Mouse (Mus musculus): Measurements from ENCODE around the gene Foxj1.
A peak's percentile ranks its signal among the peaks of the same experiment; 100 is the strongest.

Foxj1 gene

DNA sequence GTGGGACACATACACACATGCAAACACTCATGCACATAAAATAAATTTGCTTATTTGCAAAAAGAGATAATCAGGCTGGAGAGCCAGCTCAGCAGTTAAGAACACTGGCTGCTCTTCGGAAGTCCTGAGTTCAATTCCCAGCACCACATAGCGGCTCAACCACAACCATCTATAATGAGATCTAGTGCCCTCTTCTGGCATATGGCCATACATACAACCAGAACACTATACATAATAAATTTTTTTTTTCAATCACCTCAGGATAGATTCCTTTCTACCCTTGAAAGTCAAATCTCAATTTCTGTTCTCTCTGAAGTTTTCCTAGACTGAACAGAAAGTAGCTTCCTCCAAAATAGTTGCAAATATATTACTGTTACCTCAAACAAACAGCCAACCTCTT lies 29.8 kb downstream of the Foxj1 start:
- no peak for DNase-seq (ENCODE audit: low spot score)

DNA sequence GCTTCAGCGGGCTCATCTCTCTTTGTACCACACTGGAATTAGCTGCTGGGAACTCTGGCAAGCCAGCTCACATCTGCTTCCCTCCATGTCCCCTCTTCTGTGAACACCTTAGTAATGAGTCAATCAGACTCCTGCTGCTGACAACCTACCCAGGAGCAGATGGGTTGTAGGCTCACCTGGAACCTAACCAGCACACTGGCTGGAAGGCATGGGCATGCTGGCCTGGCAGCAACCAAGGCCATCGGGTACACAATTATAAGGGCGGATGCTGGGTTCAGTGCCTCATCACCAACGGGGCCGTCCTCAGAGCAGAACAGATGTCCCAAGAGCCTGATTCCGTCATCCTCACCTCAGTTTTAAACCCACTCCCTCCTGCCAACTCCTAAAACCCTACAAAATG lies 36.6 kb downstream of the Foxj1 start:
- no peak for DNase-seq (ENCODE audit: low spot score)

DNA sequence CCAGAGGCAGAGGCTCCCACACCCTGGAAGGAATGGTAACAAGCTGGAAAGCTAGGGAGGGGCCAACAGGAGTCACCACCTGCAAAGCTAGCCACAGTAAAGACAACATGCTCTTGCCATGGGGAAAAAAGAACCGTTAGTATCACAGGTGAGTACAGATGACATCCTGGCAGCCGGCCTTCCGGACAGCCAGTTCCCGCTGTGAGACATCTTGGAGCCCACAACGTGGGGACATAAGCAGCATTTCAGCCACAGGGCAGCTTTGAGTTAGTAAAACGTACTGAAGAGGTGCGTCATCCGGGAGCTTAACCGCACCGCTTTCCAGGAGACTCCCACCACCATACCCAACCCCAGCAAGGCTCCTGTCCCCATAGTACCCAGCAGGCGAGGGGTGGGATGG lies 37.0 kb downstream of the Foxj1 start:
- no peak for DNase-seq (ENCODE audit: low spot score)

GRCm38 (mm10) chr11:116297017-116297416 lies 38.2 kb downstream of the Foxj1 start:
- DNase-seq (ENCODE audit: low spot score): no peak

GRCm38 (mm10) chr11:116296191-116296734 lies 38.9 kb downstream of the Foxj1 start:
- no peak for DNase-seq (ENCODE audit: low spot score)

GRCm38 (mm10) chr11:116294319-116294718 lies 40.9 kb downstream of the Foxj1 start:
- DNase-seq (ENCODE audit: low spot score): peak; percentile 81

GRCm38 (mm10) chr11:116293538-116294137 lies 41.6 kb downstream of the Foxj1 start:
- no peak for DNase-seq (ENCODE audit: low spot score)

- no peak for DNase-seq (ENCODE audit: low spot score)
These were observed 42.8 kb downstream of the Foxj1 start for GRCm38 (mm10) chr11:116292401-116292800.

DNA sequence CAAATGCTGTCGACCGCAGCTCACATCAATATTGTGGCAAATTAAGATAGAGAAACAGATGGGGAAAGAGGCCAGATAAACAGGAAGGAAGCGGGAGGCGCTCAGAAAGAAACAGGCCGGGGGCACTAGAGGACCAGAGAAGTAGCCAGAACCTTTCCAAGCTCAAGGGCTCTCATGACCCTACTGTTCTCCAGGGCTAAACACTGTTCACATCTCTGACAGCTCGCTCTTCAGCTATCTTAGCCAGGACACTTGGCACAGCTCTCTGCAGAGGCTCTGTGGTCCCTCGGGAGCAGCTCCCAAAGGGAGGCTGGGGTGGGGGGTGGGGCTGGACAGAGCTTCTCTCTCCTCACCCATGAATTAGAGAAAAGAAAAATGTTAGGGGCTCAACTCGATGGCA lies 44.6 kb downstream of the Foxj1 start:
- DNase-seq (ENCODE audit: low spot score): no peak

DNA sequence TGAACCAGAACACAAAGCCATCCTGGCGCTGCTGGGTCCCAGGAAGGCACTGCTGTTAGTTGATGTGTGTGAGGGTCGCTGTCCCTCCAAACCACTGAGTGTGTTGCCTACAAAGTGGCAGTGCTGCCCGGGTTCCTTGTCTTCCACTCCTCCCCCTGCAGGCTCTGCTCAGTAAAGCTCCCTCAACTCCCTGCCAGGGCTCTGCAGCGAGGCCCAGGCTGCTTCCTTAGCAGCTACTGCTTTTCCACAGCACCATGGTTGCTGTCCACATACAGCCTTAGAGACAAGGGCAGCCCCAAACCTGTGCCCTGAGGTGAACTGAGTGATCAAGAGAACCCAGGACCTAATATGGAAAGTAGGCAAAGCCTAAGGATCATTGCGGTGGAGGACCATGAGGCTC lies 47.8 kb downstream of the Foxj1 start:
- no peak for DNase-seq (ENCODE audit: low spot score)

- DNase-seq (ENCODE audit: low spot score): no peak
These were observed 49.4 kb downstream of the Foxj1 start for GRCm38 (mm10) chr11:116285770-116286191.

GRCm38 (mm10) chr11:116283982-116284381 lies 51.2 kb downstream of the Foxj1 start:
- no peak for DNase-seq (ENCODE audit: low spot score)

DNA sequence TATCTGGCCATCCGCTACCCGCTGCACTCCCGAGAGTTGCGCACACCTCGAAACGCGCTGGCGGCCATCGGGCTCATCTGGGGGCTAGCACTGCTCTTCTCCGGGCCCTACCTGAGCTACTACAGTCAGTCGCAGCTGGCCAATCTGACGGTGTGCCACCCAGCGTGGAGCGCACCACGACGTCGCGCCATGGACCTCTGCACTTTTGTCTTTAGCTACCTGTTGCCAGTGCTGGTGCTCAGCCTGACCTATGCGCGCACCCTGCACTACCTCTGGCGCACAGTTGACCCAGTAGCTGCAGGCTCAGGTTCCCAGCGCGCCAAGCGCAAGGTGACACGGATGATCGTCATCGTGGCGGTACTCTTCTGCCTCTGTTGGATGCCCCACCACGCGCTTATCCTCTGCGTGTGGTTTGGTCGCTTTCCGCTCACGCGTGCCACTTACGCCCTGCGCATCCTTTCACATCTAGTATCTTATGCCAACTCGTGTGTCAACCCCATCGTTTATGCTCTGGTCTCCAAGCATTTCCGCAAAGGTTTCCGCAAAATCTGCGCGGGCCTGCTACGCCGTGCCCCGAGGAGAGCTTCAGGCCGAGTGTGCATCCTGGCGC lies 52.2 kb downstream of the Foxj1 start:
- DNase-seq (ENCODE audit: low spot score): no peak

DNA sequence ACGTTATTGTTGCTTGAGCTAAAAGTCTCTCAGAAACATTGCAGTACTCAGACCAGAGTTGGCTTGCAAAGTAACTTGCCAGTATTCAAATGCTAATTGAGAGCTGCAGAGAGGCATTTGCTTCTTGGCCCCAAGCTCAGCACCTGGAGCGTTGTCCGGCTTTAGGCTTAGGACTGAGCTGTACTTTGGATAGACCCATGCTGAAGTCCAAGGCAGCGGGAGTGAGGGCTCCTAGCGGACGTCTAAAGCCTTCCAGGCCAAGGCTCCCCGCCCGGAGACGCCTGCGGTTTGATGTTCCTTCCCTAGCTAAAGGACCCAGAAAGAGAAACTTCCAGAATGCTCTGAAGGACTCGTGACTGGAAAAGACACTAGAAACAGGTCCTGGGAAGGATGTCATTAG lies 53.1 kb downstream of the Foxj1 start:
- DNase-seq (ENCODE audit: low spot score): no peak

DNA sequence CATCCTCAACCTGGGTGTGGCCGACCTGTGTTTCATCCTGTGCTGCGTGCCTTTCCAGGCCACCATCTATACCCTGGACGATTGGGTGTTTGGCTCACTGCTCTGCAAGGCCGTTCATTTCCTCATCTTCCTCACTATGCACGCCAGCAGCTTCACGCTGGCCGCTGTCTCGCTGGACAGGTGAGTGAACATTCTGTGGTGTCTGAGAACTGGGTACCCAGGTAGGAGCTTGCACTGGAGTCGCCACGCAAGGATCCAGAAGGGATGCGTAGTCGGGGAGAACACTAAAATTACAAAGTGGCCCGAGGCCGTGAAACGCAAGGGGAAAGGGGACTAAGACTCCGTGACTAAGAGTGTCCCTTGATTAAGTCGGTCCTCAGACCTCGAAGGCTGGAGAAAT lies 53.5 kb downstream of the Foxj1 start:
- DNase-seq (ENCODE audit: low spot score): no peak

GRCm38 (mm10) chr11:116280751-116281663 lies 54.2 kb downstream of the Foxj1 start, which contains the start of gene Galr2:
Gene Galr2 (plus strand): TSS chr11:116280939.
- peak; percentile 30 for DNase-seq (ENCODE audit: low spot score)
